Mouse (Mus musculus) cerebellum, adult 2 months (tissue): ENCODE data around the gene 2310030G06Rik. TPM values are rescaled to one million over a fixed set of nuclear protein-coding genes. Genes with fewer than 3 reads are reported as not detected.

Experiments used
- DNase-seq, 2 experiments: peaks; one replicate each; pipeline ENCODE4 v3.0.0; 2021
- H3K27ac ChIP-seq: fragments of 200-500 bp; 2 replicates; pipeline ENCODE4 v1.5.1; 2012; ENCODE audit warnings: low read length, control low read depth, inconsistent platforms; ENCODE audit not compliant: insufficient read depth
- H3K27me3 ChIP-seq: fragments of 200-500 bp; 2 replicates; pipeline ENCODE4 v1.6.1; 2012; ENCODE audit warnings: inconsistent platforms, mild to moderate bottlenecking, low read length, moderate library complexity; ENCODE audit not compliant: control insufficient read depth, insufficient read depth
- H3K4me1 ChIP-seq: fragments of 200-500 bp; 2 replicates; pipeline ENCODE4 v1.6.1; 2011; ENCODE audit warnings: low read length; ENCODE audit not compliant: control insufficient read depth, insufficient read depth
- H3K4me3 ChIP-seq: fragments of 200-500 bp; replicated peaks from 2 replicates; pipeline ENCODE3; 2011; ENCODE audit warnings: mild to moderate bottlenecking, low read depth, low read length, control low read depth; ENCODE audit not compliant: insufficient read depth
- CTCF ChIP-seq: fragments of 200-500 bp; IDR thresholded peaks from 2 replicates; pipeline ENCODE4 v1.5.1; 2011; ENCODE audit warnings: low read depth, mild to moderate bottlenecking, control low read depth, low read length, moderate library complexity, borderline replicate concordance; ENCODE audit not compliant: insufficient read depth
- POLR2A ChIP-seq: fragments of 200-500 bp; IDR thresholded peaks from 2 replicates; pipeline ENCODE4 v1.6.1; 2011; ENCODE audit warnings: low read length, control low read depth, borderline replicate concordance; ENCODE audit not compliant: insufficient read depth
- WGBS: fragments of 180-500 bp; shearing (Covaris S2); methylation state at CpG from one replicate; pipeline ENCODE4 v1.1.7; 2018; 5-methylcytosine and 5-hydroxymethylcytosine counted together
- polyA plus RNA-seq: library from polyadenylated mRNA; depleted of rRNA; stranded (reverse); fragments of >200 nt; gene quantifications from 2 replicates; pipeline ENCODE4 v1.2.3, GENCODE M21; 2012

The 2310030G06Rik gene
- polyA plus RNA-seq, 1 experiment, result 3.0 TPM

DNA sequence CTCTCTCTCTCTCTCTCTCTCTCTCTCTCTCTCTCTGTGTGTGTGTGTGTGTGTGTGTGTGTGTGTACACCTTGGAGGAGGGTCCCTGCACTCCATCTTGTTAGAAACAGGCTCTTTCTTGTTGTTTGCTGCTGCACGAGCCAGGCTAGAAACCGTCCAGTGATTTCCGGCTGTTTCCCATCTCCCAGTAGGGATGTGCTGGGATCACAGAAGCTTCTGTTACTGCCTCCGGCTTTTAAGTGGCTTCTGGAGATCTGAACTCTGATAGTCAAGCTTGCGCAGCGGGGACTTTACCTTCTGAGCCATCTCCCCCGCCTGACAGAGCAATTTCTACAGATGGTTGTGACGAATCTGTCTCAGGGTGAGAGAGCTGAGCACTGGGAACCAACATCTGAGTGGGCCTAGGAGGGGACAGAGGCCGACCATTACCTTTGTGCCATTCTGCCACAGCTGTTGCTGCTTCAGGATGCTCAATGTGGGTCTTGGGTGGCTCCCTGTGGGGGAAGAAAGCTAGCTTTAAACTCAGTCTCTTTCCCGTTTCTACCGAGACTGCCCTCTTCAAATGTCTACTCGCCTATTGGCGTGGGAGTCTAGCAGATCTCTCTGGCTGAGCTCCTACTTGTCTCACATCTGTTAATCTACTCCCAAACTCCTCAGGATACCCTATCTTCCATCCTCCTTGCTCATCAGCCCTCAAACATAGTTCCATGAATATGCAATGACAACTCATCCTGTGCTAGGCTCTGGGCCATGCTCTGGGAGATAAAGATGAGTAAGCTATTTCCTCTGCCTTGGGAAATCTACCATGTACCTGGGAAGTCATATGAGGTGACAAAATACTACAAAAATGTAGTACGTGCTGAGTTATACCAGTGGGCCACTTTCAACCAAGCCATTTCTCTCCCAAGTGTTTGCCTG, 5.2 kb downstream of the 2310030G06Rik start:
- no peak for DNase-seq
- Histone ChIP-seq H3K27ac (no peak overlapping the region), H3K27me3 (no peaks in the 10 kb centered on the region), H3K4me1 (no peaks in the 10 kb centered on the region), H3K4me3 (no peak overlapping the region)
- no peak for TF ChIP-seq CTCF
- no peak for TF ChIP-seq POLR2A
- 89% methylated on average over 14 of the region's 14 CpGs for WGBS

DNA sequence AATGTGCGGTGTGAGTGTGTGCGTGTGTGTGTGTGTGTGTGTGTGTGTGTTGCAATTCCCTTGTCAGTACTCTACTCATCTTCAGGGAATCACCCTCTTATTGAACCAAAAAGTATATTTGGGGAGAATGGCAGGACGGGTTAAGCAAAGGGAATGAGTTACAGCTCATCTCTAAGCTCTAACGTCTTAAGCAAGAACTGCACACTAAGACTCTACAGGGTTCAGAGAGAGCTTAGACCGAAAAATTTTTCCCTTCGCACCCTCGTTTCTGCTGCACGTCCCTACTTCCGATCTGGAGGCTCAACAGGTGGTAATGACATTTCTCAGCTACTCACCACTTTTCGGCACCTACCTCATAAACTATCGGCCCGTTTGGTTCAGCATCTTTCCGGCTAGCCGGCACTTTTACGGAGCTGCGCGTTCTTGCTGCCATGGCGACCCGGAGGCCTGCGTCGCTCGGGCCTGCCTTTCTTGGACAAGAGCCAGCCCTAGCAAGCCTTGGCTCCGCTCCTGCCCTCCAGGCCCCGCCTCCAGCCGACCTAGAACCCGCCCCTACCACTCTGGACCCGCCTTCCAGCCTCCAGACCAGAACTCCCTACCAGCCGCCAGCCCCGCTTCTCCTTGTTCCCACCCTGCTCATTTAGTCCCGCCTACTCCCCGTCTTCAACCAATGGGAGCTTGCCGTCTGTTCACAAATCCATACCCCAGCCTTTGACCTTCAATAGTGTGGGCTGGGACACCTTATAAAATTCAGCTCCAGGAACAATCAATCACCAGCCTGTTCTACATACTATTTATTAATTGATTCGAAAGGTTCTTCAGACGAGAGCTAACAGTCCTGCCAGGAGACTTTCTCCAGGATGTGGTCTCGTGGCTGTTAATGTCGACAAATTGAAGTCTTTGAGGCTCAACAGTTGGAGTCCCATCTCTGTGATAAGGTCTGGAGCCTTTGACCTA, 7.1 kb downstream of the 2310030G06Rik start, which contains the start of gene Dixdc1:
TSS of gene Dixdc1 (minus strand) at position 604 of the 957 bp plus-strand sequence.
- TF ChIP-seq CTCF (no peak), POLR2A (no peak)
- Histone ChIP-seq H3K27me3 (no peaks in the 10 kb centered on the region), H3K27ac (no peak within 1 kb of the TSS), H3K4me3 (peak within 1 kb of the TSS; percentile 52), H3K4me1 (no peaks in the 10 kb centered on the region)
- 14% methylated on average over 35 of the region's 36 CpGs for WGBS
- peak; percentile 83 to 88 for DNase-seq

DNA sequence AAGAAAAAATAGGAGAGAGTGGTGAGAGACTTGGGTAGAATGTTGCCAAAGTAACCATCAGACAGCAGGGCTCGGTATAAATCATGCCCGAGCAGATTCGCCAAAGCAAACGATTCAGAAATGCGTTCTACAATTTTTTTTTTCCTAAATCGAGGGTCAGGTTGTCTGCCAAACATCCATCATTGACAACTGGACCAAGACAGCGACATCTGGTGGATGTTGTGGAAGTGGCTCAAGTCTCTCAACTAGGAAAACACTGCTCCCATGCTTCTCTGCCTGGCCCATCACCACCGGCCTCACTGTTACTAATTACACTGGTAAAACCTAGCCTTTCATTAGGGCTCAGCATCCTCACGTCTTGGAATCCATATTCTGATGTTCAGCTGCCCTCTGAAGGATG, 11.3 kb downstream of the 2310030G06Rik start:
- Histone ChIP-seq H3K4me1 (no peaks in the 10 kb centered on the region), H3K27me3 (no peaks in the 10 kb centered on the region), H3K4me3 (peak overlapping the region; percentile 51), H3K27ac (no peak overlapping the region)
- TF ChIP-seq CTCF (peak; percentile 78), POLR2A (no peak)
- peak; percentile 74 to 77 for DNase-seq
- 1% methylated on average over 9 of the region's 9 CpGs for WGBS

DNA sequence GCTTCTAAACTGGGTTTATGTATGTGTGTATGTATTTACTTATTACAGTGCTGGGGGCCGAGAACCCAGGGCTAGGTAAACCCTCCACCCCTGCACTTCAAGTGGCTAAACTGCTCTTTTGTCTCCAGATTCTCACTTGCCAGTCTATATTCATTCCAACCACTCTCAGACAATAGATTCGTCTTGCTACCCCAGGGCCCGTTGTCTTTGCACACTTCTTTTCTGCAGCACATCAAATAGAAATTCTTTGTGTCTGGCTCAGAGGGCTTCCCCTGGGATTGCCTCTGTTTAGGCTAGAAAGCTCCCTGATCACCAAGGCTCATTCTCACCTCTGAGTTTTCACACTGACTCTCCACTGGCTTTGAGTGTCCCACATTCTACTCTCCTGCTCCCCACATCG, 13.8 kb downstream of the 2310030G06Rik start:
- H3K4me1 ChIP-seq, result no peaks in the 10 kb centered on the region
- H3K27ac ChIP-seq, result no peak overlapping the region
- H3K27me3 ChIP-seq, result no peaks in the 10 kb centered on the region
- no peak overlapping the region for H3K4me3 ChIP-seq
- DNase-seq, result no peak
- 50% methylated on average over 4 of the region's 4 CpGs for WGBS
- no peak for TF ChIP-seq POLR2A
- TF ChIP-seq CTCF, result no peak

DNA sequence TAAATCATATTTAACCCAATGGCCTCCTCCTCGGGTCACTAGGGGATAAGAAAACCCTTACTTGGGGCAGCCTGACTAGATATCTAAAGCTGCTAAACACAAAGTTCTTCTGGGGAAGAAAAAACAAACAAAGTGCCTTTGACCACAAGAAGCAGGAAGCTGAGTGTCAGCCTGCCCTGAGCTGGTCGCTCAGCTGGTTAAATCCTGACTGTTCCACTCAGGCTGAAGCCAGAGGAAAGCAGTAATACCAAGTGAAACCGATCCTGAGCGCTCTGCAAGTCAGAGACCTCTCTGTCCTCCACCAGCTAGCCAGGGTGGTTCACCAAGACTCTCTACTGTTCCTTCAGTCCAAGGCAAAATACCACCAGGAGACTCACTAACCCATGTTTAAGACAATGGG, 16.7 kb downstream of the 2310030G06Rik start:
- no peaks in the 10 kb centered on the region; the same call in 1 of the 2 replicates for H3K4me1 ChIP-seq

DNA sequence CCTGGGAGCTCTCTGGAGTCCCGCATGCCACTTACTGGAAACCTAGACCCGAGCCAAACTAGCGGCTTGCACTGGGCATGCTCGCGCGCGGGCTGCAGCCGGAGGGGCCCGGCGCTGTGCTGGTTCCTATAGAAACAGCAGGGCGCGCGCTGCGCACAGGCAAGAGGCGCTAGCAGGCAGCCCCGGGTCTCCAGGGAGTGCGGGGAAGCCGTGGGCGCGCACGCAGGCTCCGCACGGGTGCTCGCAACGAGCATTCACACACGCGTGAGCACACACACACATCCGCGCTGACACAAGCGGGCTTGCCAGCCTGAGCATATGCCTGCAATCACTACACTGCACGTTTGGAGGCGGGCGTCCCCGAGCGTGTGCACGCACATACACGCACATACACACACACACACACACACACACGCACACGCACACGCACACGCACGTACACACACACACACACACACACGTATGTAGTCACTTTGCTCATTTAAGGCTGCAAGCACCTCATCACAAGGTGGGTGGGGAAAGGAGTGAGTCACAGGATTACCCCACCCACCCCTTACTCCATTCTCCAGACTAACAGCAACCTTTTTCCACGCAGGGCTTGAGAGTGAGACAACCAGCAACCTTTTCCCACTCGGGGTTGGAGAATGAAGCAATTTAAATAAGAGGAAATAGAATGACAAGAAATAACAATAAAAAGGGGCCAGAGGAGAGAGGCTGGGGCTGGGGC, 18.2 kb downstream of the 2310030G06Rik start:
- H3K4me3 ChIP-seq, result peak overlapping the region; percentile 72
- peak; percentile 86 to 87 for DNase-seq
- peaks cover 7% of the 10 kb centered on the region; the same call in 1 of the 2 replicates for H3K4me1 ChIP-seq
- WGBS, result under 1% methylated on average over 45 of the region's 45 CpGs
- H3K27ac ChIP-seq, result peak overlapping the region; percentile 80
- TF ChIP-seq CTCF (no peak), POLR2A (peak; percentile 71)
- no peaks in the 10 kb centered on the region for H3K27me3 ChIP-seq

More for the DNA sequence above, 16.7 kb downstream of the 2310030G06Rik start:
- Histone ChIP-seq H3K27me3 (no peaks in the 10 kb centered on the region), H3K4me3 (no peak overlapping the region), H3K27ac (no peak overlapping the region)
- DNase-seq, result no peak
- WGBS, result 87% methylated on average over 4 of the region's 4 CpGs
- TF ChIP-seq POLR2A (no peak), CTCF (no peak)
